Mouse (Mus musculus): ENCODE data around the gene 2010111I01Rik.

DNA sequence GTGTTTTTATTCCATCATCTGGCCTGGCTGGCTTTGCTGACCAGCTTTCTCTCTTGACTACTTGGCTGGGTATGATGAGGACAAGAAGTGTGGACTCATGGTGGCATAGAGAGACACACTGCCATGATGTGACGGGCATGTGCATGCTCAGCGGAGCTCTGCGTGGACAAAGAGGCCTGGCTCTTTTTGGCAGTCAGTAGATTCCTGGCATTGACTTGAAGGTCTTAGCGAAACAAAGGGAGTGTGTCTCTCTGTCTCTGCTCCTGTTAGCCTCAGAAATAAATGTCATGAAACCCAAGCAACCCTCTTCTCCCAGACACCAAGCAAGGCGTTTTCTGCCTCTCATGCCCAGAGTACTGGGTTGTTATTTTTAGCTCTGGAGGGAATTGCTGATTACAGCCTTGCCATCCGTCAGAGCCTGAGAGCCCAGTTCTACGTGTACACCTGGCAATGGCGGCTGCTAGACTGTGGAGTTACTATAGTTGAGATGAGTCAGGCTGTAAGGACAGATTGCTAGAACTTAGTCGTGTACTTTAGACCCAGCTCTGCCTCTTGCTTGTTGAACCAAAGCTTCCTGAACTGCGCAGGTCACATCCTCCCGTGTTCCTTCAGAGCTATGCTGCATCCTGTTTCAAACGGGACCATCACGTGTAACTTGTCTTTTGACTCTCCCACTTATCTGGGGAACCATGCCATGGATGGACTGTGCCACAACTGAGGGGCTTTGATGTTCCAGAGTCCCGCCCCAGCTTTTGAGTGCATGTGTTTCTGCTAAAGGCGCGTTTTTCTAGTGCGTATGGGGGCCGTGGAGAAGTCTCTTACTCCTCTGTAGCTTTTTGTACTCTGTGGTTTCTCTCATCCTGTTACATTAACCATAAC lies 296.3 kb downstream of the 2010111I01Rik start:
- TF ChIP-seq CTCF (conservative IDR thresholded peaks at IDR 0.05 in 1 of 2, IDR thresholded peaks at IDR 0.05 in 1 of 2; ENCODE audit: low read depth in 2 of 2, low read length in 2 of 2) (no peak), NRF1 (IDR thresholded peaks at IDR 0.05; ENCODE audit: low read depth, low read length) (no peak), JUND (conservative IDR thresholded peaks at IDR 0.05; ENCODE audit: low read depth, low read length) (no peak), CHD2 (IDR thresholded peaks at IDR 0.05; ENCODE audit: low read length) (no peak)

Measured in CH12.LX (cell line).